Mouse (Mus musculus): ENCODE measurements around the gene Dlgap1. TPM values are rescaled to one million over a fixed set of nuclear protein-coding genes. Genes with fewer than 3 reads are reported as not detected.
A peak's percentile ranks its signal among the peaks of the same experiment; 100 is the strongest.

Gene Dlgap1
- polyA plus RNA-seq, 1 experiment = 310 TPM

- H3K4me3 ChIP-seq (ENCODE audit: insufficient read depth, low read length) = no peak overlapping the region
- peak overlapping the region; percentile 43 for H3K27ac ChIP-seq (ENCODE audit: insufficient read depth, low read length)
- peaks cover 14% of the 10 kb centered on the region for H3K4me1 ChIP-seq (ENCODE audit: control insufficient read depth, insufficient read depth, low read length)
- TF ChIP-seq CTCF (IDR thresholded peaks at IDR 0.05; ENCODE audit: extremely low read depth, insufficient read depth, low read length) = peak; percentile 76
- TF ChIP-seq POLR2A (IDR thresholded peaks at IDR 0.05; ENCODE audit: extremely low read depth, insufficient read depth, low read length) = no peak
Measured at GRCm38 (mm10) chr17:70633181-70633944, 664.5 kb downstream of the Dlgap1 start.

DNA sequence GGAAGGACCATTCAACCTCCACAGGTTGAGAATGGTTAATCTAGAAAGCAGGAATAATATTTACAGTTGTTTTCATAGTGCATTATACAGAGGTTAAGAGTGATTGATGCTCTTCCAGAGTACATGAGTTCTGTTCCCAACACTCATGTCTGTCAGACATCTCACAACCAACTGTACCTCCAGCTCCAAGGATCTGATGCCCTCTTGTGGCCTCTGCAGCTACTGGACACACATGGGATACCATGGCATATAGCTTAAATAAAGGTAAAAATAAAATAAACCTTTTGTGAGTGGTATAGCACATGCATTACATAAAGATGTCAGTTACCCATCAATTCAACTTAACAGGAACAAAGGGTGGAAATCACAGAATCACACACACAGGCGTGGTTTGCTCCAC lies 674.3 kb downstream of the Dlgap1 start:
- 0 out of 2 replicates have a peak, but pooled peaks cover 2% of the 10 kb centered on the region for H3K4me1 ChIP-seq (ENCODE audit: control insufficient read depth, insufficient read depth, low read length)
- TF ChIP-seq CTCF (IDR thresholded peaks at IDR 0.05; ENCODE audit: extremely low read depth, insufficient read depth, low read length) = peak; percentile 6; the same call in 1 of the 2 replicates
- no peak for TF ChIP-seq POLR2A (IDR thresholded peaks at IDR 0.05; ENCODE audit: extremely low read depth, insufficient read depth, low read length)
- no peak overlapping the region for H3K27ac ChIP-seq (ENCODE audit: insufficient read depth, low read length)
- H3K4me3 ChIP-seq (ENCODE audit: insufficient read depth, low read length) = no peak overlapping the region

DNA sequence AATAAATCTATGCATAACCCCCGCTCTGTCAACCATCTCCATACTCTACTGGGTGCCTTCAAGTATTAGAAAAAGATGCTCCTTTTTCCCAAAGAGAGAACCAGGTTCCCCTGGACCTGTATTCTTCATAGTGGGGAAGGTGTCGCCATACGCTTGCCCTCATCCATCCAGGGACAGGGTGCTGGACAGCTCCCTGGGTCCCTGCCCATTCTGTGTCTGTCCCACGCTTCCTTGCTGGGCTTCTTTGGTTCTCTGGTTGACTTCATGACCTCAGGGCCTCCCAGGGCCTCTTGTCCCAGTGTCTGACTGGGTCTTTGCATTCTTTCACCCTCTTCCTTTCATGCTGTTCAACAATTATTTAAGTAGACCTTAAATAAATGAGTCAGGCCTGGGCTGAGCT lies 677.8 kb downstream of the Dlgap1 start:
- TF ChIP-seq CTCF (IDR thresholded peaks at IDR 0.05; ENCODE audit: extremely low read depth, insufficient read depth, low read length) (no peak), POLR2A (IDR thresholded peaks at IDR 0.05; ENCODE audit: extremely low read depth, insufficient read depth, low read length) (no peak)
- Histone ChIP-seq H3K27ac (ENCODE audit: insufficient read depth, low read length) (no peak overlapping the region), H3K4me1 (ENCODE audit: control insufficient read depth, insufficient read depth, low read length) (0 out of 2 replicates have a peak, but pooled peaks cover 2% of the 10 kb centered on the region), H3K4me3 (ENCODE audit: insufficient read depth, low read length) (no peak overlapping the region)

GRCm38 (mm10) chr17:70661382-70661781 lies 692.5 kb downstream of the Dlgap1 start:
- H3K27ac ChIP-seq (ENCODE audit: insufficient read depth, low read length) = no peak overlapping the region
- TF ChIP-seq CTCF (IDR thresholded peaks at IDR 0.05; ENCODE audit: extremely low read depth, insufficient read depth, low read length) (no peak), POLR2A (IDR thresholded peaks at IDR 0.05; ENCODE audit: extremely low read depth, insufficient read depth, low read length) (no peak)

DNA sequence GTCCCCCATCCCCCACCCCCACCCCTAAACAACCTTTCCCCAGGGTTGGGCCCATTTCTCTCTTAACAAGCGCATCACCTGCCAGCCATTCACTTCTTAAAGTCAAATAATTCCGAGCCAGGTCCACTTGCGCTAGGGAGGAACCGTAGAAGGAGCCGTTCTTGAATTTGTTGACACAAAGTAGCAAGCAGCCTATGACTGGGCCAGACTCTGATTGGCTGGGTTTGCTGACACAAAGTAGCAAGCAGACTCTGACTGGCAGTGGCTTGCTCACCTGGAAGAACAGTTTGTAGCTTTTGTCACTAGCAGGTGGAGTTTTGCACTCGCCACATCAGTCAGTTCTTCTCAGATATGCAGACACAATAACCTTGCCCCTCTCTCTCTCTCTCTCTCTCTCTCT lies 695.1 kb downstream of the Dlgap1 start:
- no peak for TF ChIP-seq CTCF (IDR thresholded peaks at IDR 0.05; ENCODE audit: extremely low read depth, insufficient read depth, low read length)
- no peak for TF ChIP-seq POLR2A (IDR thresholded peaks at IDR 0.05; ENCODE audit: extremely low read depth, insufficient read depth, low read length)

More at GRCm38 (mm10) chr17:70661382-70661781, 692.5 kb downstream of the Dlgap1 start:
- no peak overlapping the region for H3K4me3 ChIP-seq (ENCODE audit: insufficient read depth, low read length)
- no peaks in the 10 kb centered on the region; the same call in 1 of the 2 replicates for H3K4me1 ChIP-seq (ENCODE audit: control insufficient read depth, insufficient read depth, low read length)

GRCm38 (mm10) chr17:70664484-70665040 lies 695.7 kb downstream of the Dlgap1 start:
- TF ChIP-seq CTCF (IDR thresholded peaks at IDR 0.05; ENCODE audit: extremely low read depth, insufficient read depth, low read length) = no peak
- H3K27ac ChIP-seq (ENCODE audit: insufficient read depth, low read length) = no peak overlapping the region

More for the DNA sequence above, 695.1 kb downstream of the Dlgap1 start:
- H3K4me3 ChIP-seq (ENCODE audit: insufficient read depth, low read length) = no peak overlapping the region
- peaks cover 2% of the 10 kb centered on the region; the same call in 1 of the 2 replicates for H3K4me1 ChIP-seq (ENCODE audit: control insufficient read depth, insufficient read depth, low read length)
- no peak overlapping the region for H3K27ac ChIP-seq (ENCODE audit: insufficient read depth, low read length)

GRCm38 (mm10) chr17:70673985-70674384 lies 705.1 kb downstream of the Dlgap1 start:
- Histone ChIP-seq H3K4me1 (ENCODE audit: control insufficient read depth, insufficient read depth, low read length) (peaks cover 1% of the 10 kb centered on the region; the same call in 1 of the 2 replicates), H3K27ac (ENCODE audit: insufficient read depth, low read length) (no peak overlapping the region), H3K4me3 (ENCODE audit: insufficient read depth, low read length) (no peak overlapping the region)
- no peak for TF ChIP-seq POLR2A (IDR thresholded peaks at IDR 0.05; ENCODE audit: extremely low read depth, insufficient read depth, low read length)
- TF ChIP-seq CTCF (IDR thresholded peaks at IDR 0.05; ENCODE audit: extremely low read depth, insufficient read depth, low read length) = no peak

More at GRCm38 (mm10) chr17:70664484-70665040, 695.7 kb downstream of the Dlgap1 start:
- Histone ChIP-seq H3K4me1 (ENCODE audit: control insufficient read depth, insufficient read depth, low read length) (peaks cover 2% of the 10 kb centered on the region; the same call in 1 of the 2 replicates), H3K4me3 (ENCODE audit: insufficient read depth, low read length) (no peak overlapping the region)

- TF ChIP-seq CTCF (IDR thresholded peaks at IDR 0.05; ENCODE audit: extremely low read depth, insufficient read depth, low read length) (no peak), POLR2A (IDR thresholded peaks at IDR 0.05; ENCODE audit: extremely low read depth, insufficient read depth, low read length) (no peak)
- no peak overlapping the region for H3K27ac ChIP-seq (ENCODE audit: insufficient read depth, low read length)
- H3K4me1 ChIP-seq (ENCODE audit: control insufficient read depth, insufficient read depth, low read length) = peaks cover 1% of the 10 kb centered on the region; the same call in 1 of the 2 replicates
- H3K4me3 ChIP-seq (ENCODE audit: insufficient read depth, low read length) = no peak overlapping the region
Measured at GRCm38 (mm10) chr17:70676522-70676921, 707.6 kb downstream of the Dlgap1 start.

GRCm38 (mm10) chr17:70683561-70684167 lies 714.8 kb downstream of the Dlgap1 start:
- peak; percentile 85 for TF ChIP-seq CTCF (IDR thresholded peaks at IDR 0.05; ENCODE audit: extremely low read depth, insufficient read depth, low read length)
- no peak for TF ChIP-seq POLR2A (IDR thresholded peaks at IDR 0.05; ENCODE audit: extremely low read depth, insufficient read depth, low read length)
- peaks cover 6% of the 10 kb centered on the region for H3K4me1 ChIP-seq (ENCODE audit: control insufficient read depth, insufficient read depth, low read length)
- H3K27ac ChIP-seq (ENCODE audit: insufficient read depth, low read length) = no peak overlapping the region
- no peak overlapping the region for H3K4me3 ChIP-seq (ENCODE audit: insufficient read depth, low read length)
